Mouse (Mus musculus) liver, embryonic 18 days (tissue): Measurements from ENCODE around the gene Tmem106c. TPM values are rescaled to one million over a fixed set of nuclear protein-coding genes. Genes with fewer than 3 reads are reported as not detected.

ENCODE experiments used
- polyA plus RNA-seq: library from polyadenylated mRNA; depleted of rRNA; stranded (reverse); fragments of >200 nt; gene quantifications from 2 replicates; pipeline ENCODE4 v1.2.3, GENCODE M21; 2012; rRNA removed

Gene Tmem106c
- polyA plus RNA-seq: 15.7 and 16.1 TPM in 2 replicates

GRCm38 (mm10) chr15:97963989-97964835 is at the start of gene Tmem106c:
Gene Tmem106c (plus strand): TSS chr15:97964200.

DNA sequence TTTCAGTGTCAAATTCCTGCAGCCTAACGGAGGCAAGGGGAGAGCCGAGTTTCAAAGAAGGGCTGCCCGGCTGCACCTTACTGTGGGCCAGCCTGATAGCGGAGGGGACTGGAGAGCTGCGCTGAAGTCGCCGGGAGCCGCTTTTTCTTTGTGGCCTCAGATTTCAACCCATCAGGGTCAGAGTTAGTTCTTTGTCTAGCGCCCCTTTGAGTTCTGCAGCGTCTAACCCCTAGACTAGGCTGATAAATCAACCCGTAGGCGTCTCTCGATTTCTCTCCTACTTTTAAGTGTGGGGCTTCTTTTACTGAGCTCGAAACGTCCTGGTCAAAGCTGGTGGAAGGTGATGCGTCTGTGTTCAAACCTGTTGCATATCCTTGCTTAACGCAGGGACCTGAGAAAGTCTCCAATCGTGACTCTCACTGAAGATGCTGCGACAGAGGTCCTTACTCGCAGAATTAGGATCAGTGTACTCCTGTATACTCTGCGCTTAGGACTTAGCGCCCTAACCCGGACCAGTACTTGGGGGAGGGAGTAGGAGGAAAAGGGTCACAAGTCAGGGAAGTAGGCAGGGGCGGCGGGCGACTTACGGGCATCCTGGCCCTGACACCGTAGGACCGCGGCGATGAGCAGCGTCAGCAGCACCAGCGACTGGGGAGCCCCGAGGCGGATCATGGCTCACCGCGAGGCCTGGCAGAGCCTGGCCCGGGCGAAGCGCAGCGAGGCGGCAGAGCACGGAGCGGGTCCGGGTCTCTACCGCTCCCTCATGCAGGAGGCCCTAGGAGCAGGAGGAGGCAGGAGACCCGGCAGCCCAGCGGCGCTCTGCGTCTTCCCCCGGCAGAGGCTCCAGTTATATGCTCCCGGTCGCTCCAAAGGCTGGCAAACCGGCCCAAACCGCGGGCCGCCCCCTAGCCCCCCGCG is 40.1 kb downstream of the Tmem106c start, which contains the start of gene Col2a1:
TSS of gene Col2a1 (minus strand) at position 874 of the 918 bp plus-strand sequence.

Other genes starting within 250 kb of the Tmem106c start
- 0.30 and 0.34 TPM in 2 replicates for gene Endou, start 232.9 kb upstream of the Tmem106c start, polyA plus RNA-seq
- 3.1 and 3.4 TPM in 2 replicates for gene Rapgef3, start 196.2 kb upstream of the Tmem106c start, polyA plus RNA-seq
- 29.3 and 30.8 TPM in 2 replicates for gene Slc48a1, start 185.7 kb upstream of the Tmem106c start, polyA plus RNA-seq
- gene Hdac7, start 119.7 kb upstream of the Tmem106c start, polyA plus RNA-seq: 8.7 and 10.5 TPM in 2 replicates
- 0.05 and 0.14 TPM in 2 replicates for gene Vdr, start 53.6 kb upstream of the Tmem106c start, polyA plus RNA-seq
- gene Col2a1, start 40.5 kb downstream of the Tmem106c start, polyA plus RNA-seq: 0.03 and 0.08 TPM in 2 replicates
- 13.9 and 15.7 TPM in 2 replicates for gene Pfkm, start 128.4 kb downstream of the Tmem106c start, polyA plus RNA-seq
- gene Senp1, start 129.5 kb downstream of the Tmem106c start, polyA plus RNA-seq: 6.4 and 7.5 TPM in 2 replicates
- gene Asb8, start 201.4 kb downstream of the Tmem106c start, polyA plus RNA-seq: 21.9 and 23.1 TPM in 2 replicates
- gene Ccdc184, start 203.0 kb downstream of the Tmem106c start, polyA plus RNA-seq: not detected in 2 replicates
- gene Olfr288, start 231.3 kb downstream of the Tmem106c start, polyA plus RNA-seq: not detected in 2 replicates